Mouse (Mus musculus) forebrain, embryonic 13.5 days (tissue): ENCODE measurements around the gene Rbms1. TPM values are rescaled to one million over a fixed set of nuclear protein-coding genes. Genes with fewer than 3 reads are reported as not detected.

ENCODE experiments used
- ATAC-seq: fragments of 200-750 bp; cut with Nextera tagmentation; 2 replicates; pipeline ENCODE4 v1.8.0; 2017
- H3K27ac ChIP-seq: fragments of 300-500 bp; sonication (generic); 2 replicates; pipeline ENCODE4 v1.5.1; 2015; ENCODE audit warnings: inconsistent platforms, mild to moderate bottlenecking, moderate library complexity
- H3K27me3 ChIP-seq: fragments of 300-500 bp; sonication (generic); 2 replicates; pipeline ENCODE4 v1.6.1; 2015; ENCODE audit warnings: mild to moderate bottlenecking, inconsistent platforms
- H3K36me3 ChIP-seq: fragments of 300-500 bp; sonication (generic); 2 replicates; pipeline ENCODE4 v1.6.1; 2015; ENCODE audit warnings: mild to moderate bottlenecking, inconsistent platforms; ENCODE audit not compliant: poor library complexity, severe bottlenecking
- H3K4me1 ChIP-seq: fragments of 300-500 bp; sonication (generic); 2 replicates; pipeline ENCODE4 v1.6.1; 2015; ENCODE audit warnings: inconsistent platforms
- H3K4me2 ChIP-seq: fragments of 300-500 bp; sonication (generic); 2 replicates; pipeline ENCODE4 v1.6.1; 2015; ENCODE audit warnings: inconsistent platforms, mild to moderate bottlenecking, moderate library complexity
- H3K4me3 ChIP-seq: fragments of 300-500 bp; sonication (generic); 2 replicates; pipeline ENCODE4 v1.5.1; 2015; ENCODE audit warnings: mild to moderate bottlenecking, inconsistent platforms
- H3K9ac ChIP-seq: fragments of 300-500 bp; sonication (generic); 2 replicates; pipeline ENCODE4 v1.6.1; 2015; ENCODE audit warnings: mild to moderate bottlenecking, inconsistent platforms
- H3K9me3 ChIP-seq: fragments of 300-500 bp; sonication (generic); replicated peaks from 2 replicates; pipeline ENCODE4 v1.6.1; 2016; ENCODE audit warnings: inconsistent platforms
- WGBS: fragments of 180-500 bp; shearing (Covaris S2); methylation state at CpG from one replicate; pipeline ENCODE4 v1.1.7; 2015; 5-methylcytosine and 5-hydroxymethylcytosine counted together
- polyA plus RNA-seq: library from polyadenylated mRNA; unstranded; fragments of >200 nt; fragmentation: Nextera tagmentation; extraction: Ambion mirVana; gene quantifications from 2 replicates; pipeline ENCODE4 v1.2.1, GENCODE M21; 2015

The Rbms1 gene
- polyA plus RNA-seq, 1 experiment from 2014 or later: 14.2 TPM

- peaks cover 20% of the 10 kb centered on the region for H3K27me3 ChIP-seq
- no peak overlapping the region for H3K27ac ChIP-seq
- no peak for ATAC-seq
- H3K36me3 ChIP-seq: no peaks in the 10 kb centered on the region
- no peak overlapping the region for H3K4me2 ChIP-seq
- no peaks in the 10 kb centered on the region for H3K9me3 ChIP-seq
- peaks cover 29% of the 10 kb centered on the region for H3K4me1 ChIP-seq
- H3K9ac ChIP-seq: no peak overlapping the region
- WGBS: 88% methylated on average over 7 of the region's 7 CpGs
- H3K4me3 ChIP-seq: no peak overlapping the region
Observed at GRCm38 (mm10) chr2:60711098-60711880, 251.7 kb downstream of the Rbms1 start.

- Histone ChIP-seq H3K27me3 (peaks cover 15% of the 10 kb centered on the region), H3K9me3 (no peaks in the 10 kb centered on the region), H3K4me1 (peaks cover 24% of the 10 kb centered on the region), H3K4me3 (no peak overlapping the region), H3K4me2 (no peak overlapping the region), H3K9ac (no peak overlapping the region), H3K36me3 (no peaks in the 10 kb centered on the region), H3K27ac (no peak overlapping the region)
- WGBS: 90% methylated on average over 4 of the region's 4 CpGs
- no peak for ATAC-seq
Observed at GRCm38 (mm10) chr2:60710317-60710716, 252.7 kb downstream of the Rbms1 start.

GRCm38 (mm10) chr2:60708671-60709070, 254.3 kb downstream of the Rbms1 start:
- Histone ChIP-seq H3K4me3 (no peak overlapping the region), H3K9me3 (no peaks in the 10 kb centered on the region), H3K36me3 (no peaks in the 10 kb centered on the region), H3K27me3 (peaks cover 15% of the 10 kb centered on the region), H3K4me1 (peaks cover 7% of the 10 kb centered on the region), H3K9ac (no peak overlapping the region), H3K4me2 (no peak overlapping the region), H3K27ac (no peak overlapping the region)
- no peak for ATAC-seq
- WGBS: 39% methylated on average over 3 of the region's 3 CpGs

- Histone ChIP-seq H3K4me3 (no peak overlapping the region), H3K4me1 (no peaks in the 10 kb centered on the region), H3K27me3 (peaks cover 11% of the 10 kb centered on the region), H3K4me2 (no peak overlapping the region), H3K27ac (no peak overlapping the region), H3K9ac (no peak overlapping the region), H3K9me3 (no peaks in the 10 kb centered on the region), H3K36me3 (no peaks in the 10 kb centered on the region)
- WGBS: 94% methylated on average over 3 of the region's 3 CpGs
- ATAC-seq: no peak
Observed at GRCm38 (mm10) chr2:60706866-60707265, 256.1 kb downstream of the Rbms1 start.

GRCm38 (mm10) chr2:60705426-60705825, 257.6 kb downstream of the Rbms1 start:
- Histone ChIP-seq H3K4me2 (no peak overlapping the region), H3K4me1 (no peaks in the 10 kb centered on the region)
- no peak for ATAC-seq

GRCm38 (mm10) chr2:60703315-60703714, 259.7 kb downstream of the Rbms1 start:
- Histone ChIP-seq H3K9me3 (no peaks in the 10 kb centered on the region), H3K4me3 (no peak overlapping the region), H3K27ac (no peak overlapping the region), H3K4me1 (no peaks in the 10 kb centered on the region), H3K4me2 (no peak overlapping the region), H3K9ac (no peak overlapping the region), H3K27me3 (no peaks in the 10 kb centered on the region), H3K36me3 (no peaks in the 10 kb centered on the region)
- ATAC-seq: no peak
- WGBS: 77% methylated on average over 4 of the region's 4 CpGs

More at GRCm38 (mm10) chr2:60705426-60705825, 257.6 kb downstream of the Rbms1 start:
- Histone ChIP-seq H3K27me3 (0 out of 2 replicates have a peak, but pooled peaks cover 3% of the 10 kb centered on the region), H3K36me3 (no peaks in the 10 kb centered on the region), H3K4me3 (no peak overlapping the region), H3K9ac (no peak overlapping the region), H3K27ac (no peak overlapping the region), H3K9me3 (no peaks in the 10 kb centered on the region)
- 88% methylated on average over 8 of the region's 8 CpGs for WGBS

- Histone ChIP-seq H3K27ac (no peak overlapping the region), H3K9ac (no peak overlapping the region), H3K4me3 (no peak overlapping the region), H3K36me3 (no peaks in the 10 kb centered on the region), H3K27me3 (no peaks in the 10 kb centered on the region), H3K9me3 (no peaks in the 10 kb centered on the region), H3K4me2 (no peak overlapping the region), H3K4me1 (0 out of 2 replicates have a peak, but pooled peaks cover 6% of the 10 kb centered on the region)
- ATAC-seq: no peak
- 88% methylated on average over 4 of the region's 4 CpGs for WGBS
Observed at GRCm38 (mm10) chr2:60700956-60701355, 262.0 kb downstream of the Rbms1 start.

Other genes starting within 250 kb of the Rbms1 start
- gene Itgb6, start 240.5 kb downstream of the Rbms1 start, polyA plus RNA-seq: not detected in 2 replicates